Mouse (Mus musculus): ENCODE data around the gene Rnf25.

The Rnf25 gene

GRCm38 (mm10) chr1:74601267-74601962 lies at the start of gene Rnf25, which contains the start of gene Stk36:
Gene Rnf25, minus strand, starts transcription at chr1:74601397.
Gene Stk36, plus strand, starts transcription at chr1:74601445.
- DNase-seq (ENCODE audit: low read depth, low spot score), result peak; percentile 95

DNA sequence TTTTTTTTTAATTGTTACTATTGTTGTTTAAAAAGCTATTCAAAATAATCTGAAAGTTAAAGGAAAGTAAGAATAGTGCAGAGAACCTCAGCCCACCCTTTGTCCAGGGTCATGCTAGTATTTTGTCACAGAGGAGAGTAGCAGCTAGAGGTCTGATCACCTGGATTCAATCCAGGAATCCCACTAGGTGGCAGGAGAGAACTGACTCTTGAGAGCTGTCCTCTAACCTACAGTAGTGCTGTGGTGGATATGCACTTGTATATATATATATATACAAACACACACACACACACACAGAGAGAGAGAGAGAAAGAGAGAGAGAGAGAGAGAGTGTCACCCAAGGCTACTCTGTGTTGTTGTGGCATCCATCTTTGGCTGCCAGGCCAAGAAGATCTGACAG lies 42.7 kb upstream of the Rnf25 start:
- peak; percentile 19 for DNase-seq (ENCODE audit: low read depth, low spot score)

GRCm38 (mm10) chr1:74643524-74643923 lies 42.3 kb upstream of the Rnf25 start:
- DNase-seq (ENCODE audit: low read depth, low spot score), result no peak

GRCm38 (mm10) chr1:74632734-74633133 lies 31.5 kb upstream of the Rnf25 start:
- DNase-seq (ENCODE audit: low read depth, low spot score), result no peak

GRCm38 (mm10) chr1:74628001-74628400 lies 26.8 kb upstream of the Rnf25 start:
- DNase-seq (ENCODE audit: low read depth, low spot score), result no peak

DNA sequence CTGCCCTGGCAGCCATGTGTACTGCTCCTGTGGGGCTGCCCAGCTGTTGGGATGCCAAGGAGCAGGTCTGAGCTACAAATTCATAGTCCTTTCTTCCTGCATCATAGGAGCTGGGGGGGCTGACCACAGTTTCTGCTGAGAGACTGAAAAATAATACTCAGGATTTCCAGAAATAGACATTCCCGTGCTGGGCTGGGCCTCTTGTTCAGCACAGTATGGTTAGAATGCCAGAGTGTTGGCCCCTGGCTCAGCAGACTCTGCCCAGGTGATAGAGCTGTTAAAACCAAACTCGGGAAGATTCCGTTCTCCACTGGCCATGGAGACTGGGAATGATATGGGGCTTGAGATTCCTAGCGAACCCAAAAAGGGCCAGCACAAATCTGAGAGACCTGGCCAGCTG lies 24.9 kb upstream of the Rnf25 start:
- DNase-seq (ENCODE audit: low read depth, low spot score), result no peak

- no peak for DNase-seq (ENCODE audit: low read depth, low spot score)
These were observed 23.0 kb upstream of the Rnf25 start for GRCm38 (mm10) chr1:74624183-74624582.

DNA sequence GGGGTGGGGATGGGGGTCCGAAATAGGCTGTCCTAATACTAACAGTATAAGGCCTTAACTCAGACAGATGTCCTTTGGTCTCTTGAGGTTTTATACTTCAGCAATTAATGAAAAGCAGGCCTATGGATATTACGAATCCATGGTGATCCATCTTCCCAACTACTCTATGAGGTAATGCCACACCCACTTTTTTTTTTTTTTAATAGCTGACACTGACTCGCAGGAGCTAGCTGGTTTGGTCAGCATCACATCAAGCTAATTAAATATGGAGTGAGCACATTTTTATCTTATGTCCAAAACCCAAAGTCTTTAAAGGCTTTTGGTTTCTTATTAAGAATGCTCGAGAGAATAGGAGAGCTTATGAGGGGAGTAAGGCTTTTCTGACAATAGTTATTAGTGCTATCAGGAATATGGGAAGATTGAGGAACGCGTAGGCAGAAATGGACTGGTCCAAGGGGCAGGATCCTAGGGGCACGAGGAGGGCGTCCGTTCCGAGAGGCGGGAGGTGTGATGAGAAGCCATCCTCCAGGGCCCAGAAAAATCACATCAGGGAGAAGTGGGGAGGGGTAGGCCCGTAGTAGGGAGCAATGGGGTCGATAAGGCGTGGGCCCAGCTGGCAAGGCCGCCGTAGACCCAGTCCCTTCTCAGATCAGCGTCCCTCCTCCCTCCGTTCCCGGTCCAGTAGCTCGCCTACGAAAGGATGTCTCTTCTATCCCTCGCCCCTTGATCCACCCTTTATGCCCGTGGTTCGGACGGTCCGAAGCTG lies 513 bp downstream of the Rnf25 start:
- peak; percentile 39 for DNase-seq (ENCODE audit: low read depth, low spot score)

- DNase-seq (ENCODE audit: low read depth, low spot score), result no peak
These were observed 6.8 kb downstream of the Rnf25 start for GRCm38 (mm10) chr1:74594434-74594833.

GRCm38 (mm10) chr1:74587773-74588445 lies 13.3 kb downstream of the Rnf25 start, which contains the start of the genes Zfp142 and Bcs1l:
Gene Zfp142, minus strand, starts transcription at chr1:74588246.
Gene Bcs1l, plus strand, starts transcription at chr1:74588289.
- DNase-seq (ENCODE audit: low read depth, low spot score), result peak; percentile 99

DNA sequence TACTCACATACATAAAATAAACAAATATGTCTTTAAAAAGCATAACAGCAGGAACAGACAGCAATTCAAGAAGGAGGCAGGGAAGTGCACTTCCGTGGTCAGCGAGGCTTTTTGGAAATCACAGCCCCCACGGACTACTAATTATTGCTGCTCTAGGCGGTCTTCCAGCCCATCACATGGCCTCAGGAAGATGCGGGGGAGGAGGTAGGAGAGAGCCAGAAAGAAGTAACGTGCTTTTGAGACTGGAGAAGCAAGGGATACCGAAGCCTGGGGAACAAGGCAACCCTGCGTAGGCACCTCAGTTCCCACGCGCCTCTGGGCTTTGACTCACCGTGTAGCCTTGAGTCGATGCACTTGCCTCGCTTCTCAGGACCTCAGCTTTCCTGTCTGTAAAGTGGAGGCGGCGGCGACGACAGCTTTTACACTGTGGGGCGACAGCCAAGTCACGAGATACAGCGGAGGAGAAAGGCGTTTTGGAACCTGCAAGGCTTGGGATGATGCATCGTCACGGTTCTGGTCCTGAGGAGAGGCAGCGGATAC lies 13.9 kb downstream of the Rnf25 start:
- DNase-seq (ENCODE audit: low read depth, low spot score), result no peak

GRCm38 (mm10) chr1:74584616-74585398 lies 16.4 kb downstream of the Rnf25 start:
- DNase-seq (ENCODE audit: low read depth, low spot score), result no peak

GRCm38 (mm10) chr1:74582621-74583020 lies 18.6 kb downstream of the Rnf25 start:
- DNase-seq (ENCODE audit: low read depth, low spot score), result no peak

- no peak for DNase-seq (ENCODE audit: low read depth, low spot score)
These were observed 31.2 kb downstream of the Rnf25 start for GRCm38 (mm10) chr1:74569739-74570719.

GRCm38 (mm10) chr1:74565834-74566233 lies 35.4 kb downstream of the Rnf25 start:
- no peak for DNase-seq (ENCODE audit: low read depth, low spot score)

- DNase-seq (ENCODE audit: low read depth, low spot score), result no peak
These were observed 42.1 kb downstream of the Rnf25 start for GRCm38 (mm10) chr1:74559061-74559460.

GRCm38 (mm10) chr1:74544184-74544583 lies 57.0 kb downstream of the Rnf25 start, which contains the start of gene Usp37:
Gene Usp37, minus strand, starts transcription at chr1:74544284.
- DNase-seq (ENCODE audit: low read depth, low spot score), result no peak

Measured in 3T3-L1 (cell line).